Mouse (Mus musculus): Measurements from ENCODE around the gene Gtf3c1. TPM values are rescaled to one million over a fixed set of nuclear protein-coding genes. Genes with fewer than 3 reads are reported as not detected.

Gtf3c1 gene
- total and polyA plus RNA-seq, 2 experiments from 2014 or later, result 14.9 to 66.6 TPM

DNA sequence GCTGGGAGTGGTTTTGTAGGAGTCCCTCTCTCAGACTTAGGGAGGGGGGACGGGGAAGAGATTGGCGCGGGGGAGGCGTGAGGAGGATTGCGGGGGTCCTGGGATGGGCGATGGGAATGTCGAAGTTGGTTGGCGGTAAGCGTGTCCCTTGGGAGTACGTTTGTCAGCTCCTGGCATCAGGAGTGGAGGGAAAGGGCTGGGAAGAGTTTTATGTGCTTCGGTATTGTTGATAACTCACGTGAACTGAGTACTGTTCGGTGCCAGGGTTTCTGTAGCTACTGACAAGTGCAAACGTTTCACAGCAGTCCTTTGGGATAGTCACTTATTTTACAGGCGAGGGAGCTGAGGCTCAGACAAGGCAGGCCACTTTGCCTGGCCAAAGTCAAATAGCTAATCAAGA, 520 bp upstream of the Gtf3c1 start:
- DNase-seq (ENCODE audit: low spot score) (no peak), ATAC-seq (ENCODE audit: insufficient read depth, low read depth) (no peak)
- Histone ChIP-seq H3K4me2 (ENCODE audit: low read depth, low read length) (peak overlapping the region; percentile 92), H3K36me3 (replicated peaks; ENCODE audit: control insufficient read depth, insufficient read depth, low read length) (peaks cover 9% of the 10 kb centered on the region), H3K4me1 (ENCODE audit: control insufficient read depth, insufficient read depth) (peaks cover 27% of the 10 kb centered on the region), H3K9ac (replicated peaks; ENCODE audit: low read depth, low read length) (peak overlapping the region; percentile 79), H3K27me3 (ENCODE audit: control insufficient read depth, insufficient read depth, low read length) (no peaks in the 10 kb centered on the region), H3K9me3 (replicated peaks; ENCODE audit: control insufficient read depth, low read length) (no peaks in the 10 kb centered on the region), H3K27ac (ENCODE audit: low read depth) (peak overlapping the region; percentile 61), H3K4me3 (ENCODE audit: low read depth, low read length) (peak overlapping the region; percentile 80)
- WGBS, result under 1% methylated on average over 15 of the region's 15 CpGs
- TF ChIP-seq CTCF (IDR thresholded peaks at IDR 0.05; ENCODE audit: low read depth), result no peak
- TF ChIP-seq EP300 (IDR thresholded peaks at IDR 0.05; ENCODE audit: low read depth), result no peak

DNA sequence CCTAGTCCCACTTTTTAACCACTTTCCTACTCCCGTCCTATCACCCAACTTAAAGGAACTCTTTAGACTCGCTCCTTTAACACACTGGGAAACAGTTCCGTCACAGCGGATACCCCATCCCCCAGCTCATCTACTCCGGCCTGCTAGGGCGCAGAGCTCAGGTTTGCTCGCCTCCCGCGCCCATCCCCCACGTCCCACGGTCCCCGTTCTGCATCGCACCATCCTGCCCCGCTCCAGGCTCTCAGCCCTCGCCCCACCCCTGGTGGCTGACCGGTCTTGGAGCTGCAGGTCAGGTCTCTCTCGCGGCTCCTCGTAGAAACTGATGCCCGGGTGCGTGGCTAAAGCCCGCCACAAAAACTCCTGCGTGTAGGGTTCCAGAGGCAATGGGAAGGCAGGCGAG, 394 bp downstream of the Gtf3c1 start:
- peaks cover 27% of the 10 kb centered on the region for H3K4me1 ChIP-seq (ENCODE audit: control insufficient read depth, insufficient read depth)
- ATAC-seq (ENCODE audit: insufficient read depth, low read depth) (peak; percentile 73), DNase-seq (ENCODE audit: low spot score) (peak; percentile 49)
- peak overlapping the region; percentile 80 for H3K4me3 ChIP-seq (ENCODE audit: low read depth, low read length)
- H3K9me3 ChIP-seq (replicated peaks; ENCODE audit: control insufficient read depth, low read length), result no peaks in the 10 kb centered on the region
- peak overlapping the region; percentile 96 for H3K27ac ChIP-seq (ENCODE audit: low read depth)
- H3K27me3 ChIP-seq (ENCODE audit: control insufficient read depth, insufficient read depth, low read length), result no peaks in the 10 kb centered on the region
- WGBS, result under 1% methylated on average over 24 of the region's 24 CpGs
- peaks cover 18% of the 10 kb centered on the region for H3K36me3 ChIP-seq (replicated peaks; ENCODE audit: control insufficient read depth, insufficient read depth, low read length)
- no peak for TF ChIP-seq EP300 (IDR thresholded peaks at IDR 0.05; ENCODE audit: low read depth)
- TF ChIP-seq CTCF (IDR thresholded peaks at IDR 0.05; ENCODE audit: low read depth), result peak; percentile 10; the same call in 1 of the 2 replicates
- H3K4me2 ChIP-seq (ENCODE audit: low read depth, low read length), result peak overlapping the region; percentile 91
- H3K9ac ChIP-seq (replicated peaks; ENCODE audit: low read depth, low read length), result peak overlapping the region; percentile 81

DNA sequence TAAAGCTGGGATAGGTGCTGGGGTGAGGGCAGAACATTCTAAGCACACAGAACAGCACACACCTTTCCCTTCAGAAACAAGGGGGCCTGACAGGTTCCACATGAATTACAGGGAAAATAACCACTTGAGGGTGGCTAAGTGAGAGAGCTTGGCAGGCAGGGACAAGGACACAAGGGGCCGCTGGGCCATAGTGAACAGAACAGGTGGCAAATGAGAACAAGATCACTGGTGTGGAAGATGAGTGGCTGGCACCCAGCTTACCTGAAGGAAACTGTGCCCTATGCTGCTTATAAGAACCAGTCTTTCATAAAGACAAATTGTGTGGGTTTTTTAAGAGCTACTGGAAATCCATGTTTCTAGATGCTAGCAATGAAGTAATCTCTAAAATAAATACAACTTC, 4.8 kb downstream of the Gtf3c1 start:
- WGBS, result 71% methylated on average over 1 of the region's 1 CpGs
- TF ChIP-seq CTCF (IDR thresholded peaks at IDR 0.05; ENCODE audit: low read depth) (no peak), EP300 (IDR thresholded peaks at IDR 0.05; ENCODE audit: low read depth) (no peak)
- peaks cover 21% of the 10 kb centered on the region for H3K4me1 ChIP-seq (ENCODE audit: control insufficient read depth, insufficient read depth)
- H3K9ac ChIP-seq (replicated peaks; ENCODE audit: low read depth, low read length), result no peak overlapping the region
- DNase-seq (ENCODE audit: low spot score) (no peak), ATAC-seq (ENCODE audit: insufficient read depth, low read depth) (no peak)
- H3K27me3 ChIP-seq (ENCODE audit: control insufficient read depth, insufficient read depth, low read length), result no peaks in the 10 kb centered on the region
- no peaks in the 10 kb centered on the region for H3K9me3 ChIP-seq (replicated peaks; ENCODE audit: control insufficient read depth, low read length)
- no peak overlapping the region for H3K4me3 ChIP-seq (ENCODE audit: low read depth, low read length)
- H3K27ac ChIP-seq (ENCODE audit: low read depth), result no peak overlapping the region
- H3K36me3 ChIP-seq (replicated peaks; ENCODE audit: control insufficient read depth, insufficient read depth, low read length), result peaks cover 62% of the 10 kb centered on the region
- H3K4me2 ChIP-seq (ENCODE audit: low read depth, low read length), result no peak overlapping the region

DNA sequence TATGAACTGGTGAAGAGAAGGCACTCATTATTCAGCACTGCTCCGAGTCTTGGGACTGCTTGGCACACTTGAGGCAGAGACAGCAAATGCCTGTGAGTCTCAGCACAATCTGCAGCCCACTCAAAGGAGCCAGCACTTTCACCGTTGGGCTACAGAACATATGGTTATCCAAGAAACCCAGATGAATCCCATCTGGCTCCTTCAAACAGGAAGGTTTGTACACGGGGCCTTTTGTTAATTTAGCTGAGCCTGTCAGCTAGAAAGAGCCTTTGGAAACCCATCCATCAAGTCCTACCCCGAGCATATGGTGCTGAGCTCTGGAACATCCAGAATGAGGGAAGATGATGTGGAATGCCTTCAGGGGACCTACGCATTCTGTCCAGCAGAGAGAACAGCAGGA, 13.5 kb downstream of the Gtf3c1 start:
- H3K9ac ChIP-seq (replicated peaks; ENCODE audit: low read depth, low read length), result no peak overlapping the region
- 83% methylated on average over 5 of the region's 5 CpGs for WGBS
- DNase-seq (ENCODE audit: low spot score), result no peak
- H3K27me3 ChIP-seq (ENCODE audit: control insufficient read depth, insufficient read depth, low read length), result no peaks in the 10 kb centered on the region
- H3K36me3 ChIP-seq (replicated peaks; ENCODE audit: control insufficient read depth, insufficient read depth, low read length), result peaks cover 100% of the 10 kb centered on the region
- H3K4me2 ChIP-seq (ENCODE audit: low read depth, low read length), result no peak overlapping the region
- no peaks in the 10 kb centered on the region for H3K4me1 ChIP-seq (ENCODE audit: control insufficient read depth, insufficient read depth)
- H3K27ac ChIP-seq (ENCODE audit: low read depth), result no peak overlapping the region
- H3K4me3 ChIP-seq (ENCODE audit: low read depth, low read length), result no peak overlapping the region
- H3K9me3 ChIP-seq (replicated peaks; ENCODE audit: control insufficient read depth, low read length), result no peaks in the 10 kb centered on the region
- no peak for ATAC-seq (ENCODE audit: insufficient read depth, low read depth)
- TF ChIP-seq CTCF (IDR thresholded peaks at IDR 0.05; ENCODE audit: low read depth), result no peak
- TF ChIP-seq EP300 (IDR thresholded peaks at IDR 0.05; ENCODE audit: low read depth), result no peak

DNA sequence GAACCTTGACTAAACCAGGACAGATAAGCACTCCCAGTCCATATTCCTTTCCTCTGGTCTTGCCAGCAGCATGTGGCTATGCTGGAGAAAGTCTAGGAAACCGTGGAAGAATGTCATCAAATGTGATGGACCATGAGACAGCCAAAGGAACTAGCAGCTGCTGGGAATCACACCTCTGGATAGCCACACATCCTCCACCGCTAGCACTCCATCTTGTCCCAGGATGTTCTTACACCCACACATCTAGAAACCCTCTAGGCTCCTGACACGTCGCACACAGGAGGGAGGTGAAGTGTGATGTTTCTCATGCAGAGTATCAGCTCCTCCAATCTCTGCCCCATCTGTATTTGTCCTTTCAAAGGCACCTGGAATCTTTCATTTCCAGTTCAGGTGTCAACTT, 17.1 kb downstream of the Gtf3c1 start:
- Histone ChIP-seq H3K4me1 (ENCODE audit: control insufficient read depth, insufficient read depth) (no peaks in the 10 kb centered on the region), H3K4me2 (ENCODE audit: low read depth, low read length) (no peak overlapping the region), H3K9ac (replicated peaks; ENCODE audit: low read depth, low read length) (no peak overlapping the region), H3K4me3 (ENCODE audit: low read depth, low read length) (no peak overlapping the region), H3K9me3 (replicated peaks; ENCODE audit: control insufficient read depth, low read length) (no peaks in the 10 kb centered on the region), H3K27me3 (ENCODE audit: control insufficient read depth, insufficient read depth, low read length) (no peaks in the 10 kb centered on the region), H3K27ac (ENCODE audit: low read depth) (no peak overlapping the region), H3K36me3 (replicated peaks; ENCODE audit: control insufficient read depth, insufficient read depth, low read length) (peaks cover 93% of the 10 kb centered on the region)
- DNase-seq (ENCODE audit: low spot score) (no peak), ATAC-seq (ENCODE audit: insufficient read depth, low read depth) (no peak)
- no peak for TF ChIP-seq CTCF (IDR thresholded peaks at IDR 0.05; ENCODE audit: low read depth)
- TF ChIP-seq EP300 (IDR thresholded peaks at IDR 0.05; ENCODE audit: low read depth), result no peak
- 80% methylated on average over 4 of the region's 4 CpGs for WGBS

DNA sequence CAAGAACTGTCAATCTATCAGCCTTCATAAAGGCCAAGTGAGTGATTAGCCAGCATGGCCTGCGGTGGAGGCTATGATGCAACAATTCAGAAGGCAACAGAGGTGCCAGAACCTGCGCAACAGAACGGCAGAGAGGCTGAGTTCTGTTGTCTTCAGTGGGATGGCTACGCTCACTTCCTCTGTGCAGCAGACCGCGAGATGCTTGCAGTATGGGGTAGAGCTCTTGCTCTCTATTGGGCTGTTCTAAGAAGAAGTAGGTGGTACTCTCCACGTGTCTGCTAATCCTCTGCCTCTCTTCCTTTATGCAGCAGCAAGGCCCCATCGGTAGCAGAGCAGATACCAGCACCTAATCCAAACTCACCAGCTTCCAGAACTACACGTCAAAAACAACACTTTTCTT, 27.6 kb downstream of the Gtf3c1 start:
- H3K9me3 ChIP-seq (replicated peaks; ENCODE audit: control insufficient read depth, low read length), result no peaks in the 10 kb centered on the region
- H3K4me2 ChIP-seq (ENCODE audit: low read depth, low read length), result no peak overlapping the region
- H3K4me3 ChIP-seq (ENCODE audit: low read depth, low read length), result no peak overlapping the region
- TF ChIP-seq EP300 (IDR thresholded peaks at IDR 0.05; ENCODE audit: low read depth) (no peak), CTCF (IDR thresholded peaks at IDR 0.05; ENCODE audit: low read depth) (no peak)
- H3K27me3 ChIP-seq (ENCODE audit: control insufficient read depth, insufficient read depth, low read length), result no peaks in the 10 kb centered on the region
- no peak overlapping the region for H3K9ac ChIP-seq (replicated peaks; ENCODE audit: low read depth, low read length)
- 85% methylated on average over 9 of the region's 9 CpGs for WGBS
- H3K4me1 ChIP-seq (ENCODE audit: control insufficient read depth, insufficient read depth), result no peaks in the 10 kb centered on the region
- H3K36me3 ChIP-seq (replicated peaks; ENCODE audit: control insufficient read depth, insufficient read depth, low read length), result peaks cover 87% of the 10 kb centered on the region
- no peak overlapping the region for H3K27ac ChIP-seq (ENCODE audit: low read depth)
- ATAC-seq (ENCODE audit: insufficient read depth, low read depth) (no peak), DNase-seq (ENCODE audit: low spot score) (no peak)

Measured in heart, postnatal 0 days (tissue).